Mouse (Mus musculus) ES-Bruce4 (cell line): ENCODE results near the gene Pdx1. TPM values are rescaled to one million over a fixed set of nuclear protein-coding genes. Genes with fewer than 3 reads are reported as not detected.

Experiments
- H3K27ac ChIP-seq: 2 replicates; pipeline ENCODE4 v1.5.1; 2012; ENCODE audit warnings: low read length, inconsistent platforms; ENCODE audit not compliant: insufficient read depth
- H3K27me3 ChIP-seq: 2 replicates; pipeline ENCODE4 v1.6.1; 2012; ENCODE audit warnings: mild to moderate bottlenecking, low read length, inconsistent platforms; ENCODE audit not compliant: control insufficient read depth, poor library complexity, insufficient read depth, severe bottlenecking
- H3K36me3 ChIP-seq: 2 replicates; pipeline ENCODE4 v1.6.1; 2012; ENCODE audit warnings: inconsistent platforms, mild to moderate bottlenecking, low read length, moderate library complexity; ENCODE audit not compliant: control insufficient read depth, poor library complexity, insufficient read depth, severe bottlenecking
- H3K4me1 ChIP-seq: one replicate; pipeline ENCODE4 v1.8.1; 2011; ENCODE audit warnings: low read length; ENCODE audit not compliant: control insufficient read depth, insufficient read depth
- H3K4me3 ChIP-seq: 2 replicates; pipeline ENCODE4 v1.5.1; 2011; ENCODE audit warnings: low read depth, mild to moderate bottlenecking, low read length
- H3K9ac ChIP-seq: 2 replicates; pipeline ENCODE4 v1.6.1; 2012; ENCODE audit warnings: low read depth, mild to moderate bottlenecking, inconsistent platforms; ENCODE audit not compliant: poor library complexity, severe bottlenecking
- H3K9me3 ChIP-seq: replicated peaks from 2 replicates; pipeline ENCODE4 v1.6.1; 2012; ENCODE audit warnings: mild to moderate bottlenecking, low read length, inconsistent platforms; ENCODE audit not compliant: control insufficient read depth, poor library complexity, insufficient read depth, severe bottlenecking
- CTCF ChIP-seq: IDR thresholded peaks from one replicate; pipeline ENCODE4 v1.8.1; 2011; ENCODE audit warnings: low read depth, low read length
- EP300 ChIP-seq: IDR thresholded peaks from 2 replicates; pipeline ENCODE4 v1.6.1; 2011; ENCODE audit warnings: low read depth, low read length; ENCODE audit not compliant: insufficient read depth
- POLR2A ChIP-seq: IDR thresholded peaks from one replicate; pipeline ENCODE4 v1.8.1; 2011; ENCODE audit warnings: low read length; ENCODE audit not compliant: insufficient read depth
- polyA plus RNA-seq: library from polyadenylated mRNA; stranded (reverse); fragments of >200 nt; gene quantifications from 2 replicates; pipeline ENCODE4 v1.2.4, GENCODE M21; 2011; ENCODE audit warnings: low read depth; ENCODE audit not compliant: missing spikeins, insufficient read depth, insufficient read length

Pdx1 gene
- polyA plus RNA-seq, 1 experiment: not detected

DNA sequence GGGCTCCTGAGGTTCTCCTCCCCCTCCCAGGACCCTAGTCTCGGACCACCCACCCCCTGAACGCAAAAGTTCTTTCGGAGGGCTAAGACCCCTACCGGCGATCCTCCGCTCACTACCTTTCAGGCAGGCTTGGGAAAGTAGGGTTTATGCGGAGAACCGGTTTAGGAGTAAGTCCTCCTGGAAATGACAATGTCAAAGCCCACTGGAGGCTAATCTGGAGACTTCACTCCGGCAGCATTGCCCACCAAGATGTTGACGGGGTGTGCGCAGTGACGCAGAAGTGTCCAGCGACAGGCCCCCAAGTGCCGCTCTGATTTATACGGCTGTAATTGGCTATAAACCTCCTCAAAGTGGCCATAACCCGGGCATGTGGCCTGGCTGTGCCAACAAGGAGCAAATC, 35.4 kb downstream of the Pdx1 start:
- Histone ChIP-seq H3K4me1 (no peaks in the 10 kb centered on the region), H3K4me3 (no peak overlapping the region), H3K27me3 (peaks cover 36% of the 10 kb centered on the region), H3K27ac (no peak overlapping the region), H3K9ac (no peak overlapping the region), H3K36me3 (no peaks in the 10 kb centered on the region), H3K9me3 (no peaks in the 10 kb centered on the region)
- TF ChIP-seq CTCF: no peak
- TF ChIP-seq POLR2A: no peak
- TF ChIP-seq EP300: no peak

DNA sequence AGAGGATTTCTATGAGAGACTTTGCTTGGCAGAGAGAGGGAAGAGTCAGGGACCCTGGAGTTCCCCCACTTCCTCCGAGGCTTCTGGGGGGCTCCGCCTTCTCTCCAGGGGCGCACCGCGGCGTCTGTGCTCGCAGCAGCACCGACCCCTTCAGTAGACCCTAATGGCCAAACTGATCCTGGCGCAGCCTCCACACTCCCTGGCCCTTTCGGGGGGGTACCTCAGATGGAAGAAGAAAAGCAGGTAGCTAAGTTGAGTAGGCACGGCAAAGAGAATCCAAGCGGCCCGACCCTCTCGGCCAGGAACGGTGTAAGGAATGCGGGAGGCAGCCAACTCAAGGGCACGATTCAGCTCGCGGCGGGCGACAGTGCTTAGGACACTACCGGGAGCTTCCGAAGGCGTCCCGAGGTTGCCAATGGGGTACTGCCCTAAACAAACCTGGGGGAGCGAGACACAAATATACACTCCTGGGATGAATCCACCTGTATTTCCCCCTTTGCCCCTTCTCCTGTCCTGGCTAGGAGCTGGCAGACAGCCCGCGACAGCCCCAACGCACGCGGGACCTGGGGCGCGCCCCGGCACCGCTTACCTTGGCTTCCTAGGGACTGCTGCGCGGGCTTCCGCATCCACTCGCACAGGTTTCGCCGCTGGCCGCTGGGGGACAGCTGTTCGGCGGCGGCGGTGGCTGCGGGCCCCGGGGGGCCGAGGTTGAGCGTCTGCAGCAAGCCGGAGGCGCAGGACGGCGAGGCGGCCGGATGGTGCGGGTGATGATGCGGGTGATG, 36.3 kb downstream of the Pdx1 start:
- Histone ChIP-seq H3K4me3 (peak overlapping the region; percentile 41), H3K9ac (peak overlapping the region; percentile 28), H3K36me3 (no peaks in the 10 kb centered on the region), H3K27me3 (peaks cover 36% of the 10 kb centered on the region), H3K4me1 (no peaks in the 10 kb centered on the region), H3K27ac (no peak overlapping the region), H3K9me3 (no peaks in the 10 kb centered on the region)
- no peak for TF ChIP-seq CTCF
- no peak for TF ChIP-seq POLR2A
- TF ChIP-seq EP300: no peak

- H3K36me3 ChIP-seq: no peaks in the 10 kb centered on the region
- peaks cover 35% of the 10 kb centered on the region for H3K27me3 ChIP-seq
- no peak for TF ChIP-seq EP300
- TF ChIP-seq CTCF: no peak
- no peak for TF ChIP-seq POLR2A
- H3K27ac ChIP-seq: no peak within 1 kb of the TSS
- no peaks in the 10 kb centered on the region for H3K9me3 ChIP-seq
- H3K4me3 ChIP-seq: peak within 1 kb of the TSS; percentile 41
- no peaks in the 10 kb centered on the region for H3K4me1 ChIP-seq
- peak within 1 kb of the TSS; percentile 28 for H3K9ac ChIP-seq
Observed at GRCm38 (mm10) chr5:147306638-147307397, 37.1 kb downstream of the Pdx1 start, which contains the start of gene Cdx2. TSS of gene Cdx2 (minus strand) at chr5:147307270.

- Histone ChIP-seq H3K4me3 (peak overlapping the region; percentile 41; the same call in 1 of the 2 replicates), H3K9me3 (no peaks in the 10 kb centered on the region), H3K36me3 (no peaks in the 10 kb centered on the region), H3K9ac (no peak overlapping the region), H3K4me1 (no peaks in the 10 kb centered on the region), H3K27me3 (peaks cover 35% of the 10 kb centered on the region), H3K27ac (no peak overlapping the region)
- TF ChIP-seq EP300 (no peak), POLR2A (no peak), CTCF (no peak)
Observed at GRCm38 (mm10) chr5:147307398-147307785, 37.6 kb downstream of the Pdx1 start.

DNA sequence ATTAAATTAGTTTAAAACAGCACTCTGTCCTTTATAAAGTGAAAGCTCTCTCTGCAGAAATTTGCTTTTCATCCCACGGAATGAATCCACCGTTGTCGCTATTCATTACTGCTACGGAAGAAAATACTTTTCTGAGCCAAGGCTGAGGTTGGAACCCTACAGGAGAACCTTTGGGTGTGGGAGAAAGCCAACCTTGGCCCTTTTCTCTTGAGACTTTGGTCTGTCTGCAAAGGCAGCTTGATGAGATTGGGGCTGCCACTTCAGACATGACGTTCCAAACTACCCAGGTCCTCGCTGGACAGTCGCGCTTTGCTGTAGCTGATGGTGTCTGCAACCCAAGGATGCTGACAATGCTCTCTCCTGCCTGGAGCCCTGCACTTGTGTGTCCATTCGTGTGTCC, 38.7 kb downstream of the Pdx1 start:
- Histone ChIP-seq H3K27ac (no peak overlapping the region), H3K9me3 (no peaks in the 10 kb centered on the region), H3K36me3 (no peaks in the 10 kb centered on the region), H3K4me3 (no peak overlapping the region), H3K9ac (no peak overlapping the region), H3K4me1 (no peaks in the 10 kb centered on the region), H3K27me3 (peaks cover 36% of the 10 kb centered on the region)
- TF ChIP-seq CTCF (no peak), EP300 (no peak), POLR2A (no peak)

DNA sequence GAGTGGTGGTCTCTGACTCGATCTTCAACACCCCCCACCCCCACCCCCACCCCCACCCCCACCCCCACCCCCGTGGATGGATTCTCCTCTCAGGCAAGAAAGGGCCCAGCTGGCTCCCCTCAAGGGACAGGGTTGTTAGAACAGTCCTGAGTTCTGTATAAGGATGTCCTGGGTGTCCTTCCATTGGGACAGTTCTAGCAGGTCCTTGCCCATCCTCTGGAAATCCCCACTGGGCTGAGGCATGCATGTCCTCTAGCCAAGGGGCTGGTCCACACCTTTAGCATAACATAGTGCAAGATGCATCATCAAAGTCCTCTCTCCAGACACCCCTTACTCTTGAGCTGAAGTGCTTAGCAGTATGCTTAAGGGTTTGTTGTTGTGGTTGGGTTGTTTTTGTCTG, 40.0 kb downstream of the Pdx1 start:
- H3K27ac ChIP-seq: no peak overlapping the region
- peaks cover 38% of the 10 kb centered on the region for H3K27me3 ChIP-seq
- H3K9me3 ChIP-seq: no peaks in the 10 kb centered on the region
- no peak overlapping the region for H3K9ac ChIP-seq
- no peaks in the 10 kb centered on the region for H3K36me3 ChIP-seq
- no peak overlapping the region for H3K4me3 ChIP-seq
- TF ChIP-seq POLR2A: no peak
- TF ChIP-seq CTCF: no peak
- TF ChIP-seq EP300: no peak
- H3K4me1 ChIP-seq: no peaks in the 10 kb centered on the region
